Mouse (Mus musculus) lung, postnatal 0 days (tissue): ENCODE measurements at regions not wholly inside any gene's neighbourhood (a gene's known extent, or its start where the extent isn't known, plus 50 kb on each side); places are given as distances from the start of the nearest gene placed in this dataset.
A peak's percentile ranks its signal among the peaks of the same experiment; 100 is the strongest.

Source experiments
- ATAC-seq: fragments of 200-750 bp; cut with Nextera tagmentation; 2 replicates; pipeline ENCODE4 v1.8.0; 2017; ENCODE audit warnings: moderate library complexity
- DNase-seq: peaks from one replicate; pipeline ENCODE4 v3.0.0-alpha.2; 2016; ENCODE audit warnings: low spot score
- H3K27ac ChIP-seq: fragments of 300-500 bp; sonication (generic); 2 replicates; pipeline ENCODE4 v1.5.1; 2014; ENCODE audit warnings: antibody characterized with exemption, mild to moderate bottlenecking, low read length, mixed read lengths
- H3K27me3 ChIP-seq: fragments of 300-500 bp; sonication (generic); replicated peaks from 2 replicates; pipeline ENCODE4 v1.6.1; 2014; ENCODE audit warnings: low read length, mixed read lengths; ENCODE audit not compliant: insufficient read depth
- H3K36me3 ChIP-seq: fragments of 300-500 bp; sonication (generic); 2 replicates; pipeline ENCODE4 v1.6.1; 2014; ENCODE audit warnings: low read length, mixed read lengths; ENCODE audit not compliant: insufficient read depth
- H3K4me1 ChIP-seq: fragments of 300-500 bp; sonication (generic); 2 replicates; pipeline ENCODE4 v1.6.1; 2014; ENCODE audit warnings: antibody characterized with exemption, low read depth, low read length, mixed read lengths; ENCODE audit not compliant: insufficient read depth
- H3K4me2 ChIP-seq: fragments of 300-500 bp; sonication (generic); replicated peaks from 2 replicates; pipeline ENCODE4 v1.6.1; 2014; ENCODE audit warnings: low read depth, mild to moderate bottlenecking, low read length, moderate library complexity, mixed read lengths
- H3K4me3 ChIP-seq: fragments of 300-500 bp; sonication (generic); 2 replicates; pipeline ENCODE4 v1.5.1; 2014; ENCODE audit warnings: low read depth, low read length
- H3K9ac ChIP-seq: fragments of 300-500 bp; sonication (generic); replicated peaks from 2 replicates; pipeline ENCODE4 v1.6.1; 2014; ENCODE audit warnings: low read depth, mild to moderate bottlenecking
- H3K9me3 ChIP-seq: fragments of 300-500 bp; sonication (generic); 2 replicates; pipeline ENCODE4 v1.6.1; 2016; ENCODE audit warnings: low read length, mixed read lengths
- CTCF ChIP-seq: IDR thresholded peaks from 2 replicates; pipeline ENCODE4 v1.5.1; 2016; ENCODE audit warnings: antibody characterized with exemption, mild to moderate bottlenecking
- EP300 ChIP-seq: IDR thresholded peaks from 2 replicates; pipeline ENCODE4 v1.6.1; 2016; ENCODE audit warnings: antibody characterized with exemption, mild to moderate bottlenecking, control low read depth
- WGBS: fragments of 180-500 bp; shearing (Covaris S2); extraction: QIAGEN DNeasy Blood & Tissue Kit; methylation state at CpG from one replicate; pipeline ENCODE4 v1.1.7; 2014; 5-methylcytosine and 5-hydroxymethylcytosine counted together

GRCm38 (mm10) chr11:111398706-111399105 lies 332.7 kb downstream of the Kcnj2 start:
- Histone ChIP-seq H3K9ac (no peak overlapping the region), H3K4me2 (no peak overlapping the region), H3K27me3 (no peaks in the 10 kb centered on the region), H3K4me3 (no peak overlapping the region), H3K4me1 (no peaks in the 10 kb centered on the region), H3K36me3 (no peaks in the 10 kb centered on the region), H3K9me3 (no peaks in the 10 kb centered on the region), H3K27ac (no peak overlapping the region)
- TF ChIP-seq CTCF = no peak
- TF ChIP-seq EP300 = no peak
- 79% methylated on average over 1 of the region's 1 CpGs for WGBS
- DNase-seq = no peak
- ATAC-seq = no peak

DNA sequence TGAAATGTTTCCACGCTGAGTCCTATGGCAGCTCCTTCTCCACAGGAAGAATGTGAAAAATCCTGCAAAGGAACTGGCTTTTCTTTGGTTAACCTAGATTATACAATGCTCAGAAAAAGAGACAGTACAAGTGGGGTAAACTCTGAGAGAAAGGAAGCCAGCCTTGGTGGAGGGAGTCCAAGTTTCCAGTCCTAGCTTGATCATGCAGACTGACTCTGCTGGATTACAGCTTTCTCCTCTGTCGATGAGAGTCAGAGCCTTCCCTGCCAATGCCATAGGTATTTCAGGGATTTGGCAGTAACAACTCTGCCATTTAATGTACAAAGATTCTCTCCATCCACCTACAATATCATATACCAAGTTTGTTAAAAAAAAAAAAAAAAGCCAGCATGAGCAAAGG lies 343.3 kb downstream of the Kcnj2 start:
- H3K36me3 ChIP-seq = no peaks in the 10 kb centered on the region
- ATAC-seq (no peak), DNase-seq (no peak)
- H3K27me3 ChIP-seq = no peaks in the 10 kb centered on the region
- H3K27ac ChIP-seq = no peak overlapping the region
- no peaks in the 10 kb centered on the region for H3K9me3 ChIP-seq
- no peak for TF ChIP-seq CTCF
- TF ChIP-seq EP300 = no peak
- no peak overlapping the region for H3K4me2 ChIP-seq
- no peak overlapping the region for H3K4me3 ChIP-seq
- no peaks in the 10 kb centered on the region for H3K4me1 ChIP-seq
- no peak overlapping the region for H3K9ac ChIP-seq
- 81% methylated on average over 2 of the region's 2 CpGs for WGBS

DNA sequence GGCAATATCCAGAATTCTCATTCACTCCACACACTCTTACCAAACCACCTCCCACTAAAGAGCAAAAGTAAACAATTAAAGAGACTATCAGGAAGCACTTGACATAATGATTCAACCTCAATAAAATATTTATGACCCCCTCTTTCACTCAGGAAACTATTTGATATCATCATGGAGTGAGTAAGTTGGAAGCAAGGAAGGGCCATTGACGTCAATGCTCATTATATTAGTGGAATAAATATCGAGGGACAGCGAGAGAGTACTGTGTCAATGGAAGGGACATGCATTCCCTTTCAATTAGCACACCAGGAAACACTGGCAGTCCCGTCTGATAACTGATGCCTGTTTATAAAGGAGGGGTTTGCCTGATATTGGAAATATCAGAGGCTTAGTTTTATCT lies 358.9 kb downstream of the Kcnj2 start:
- peak; percentile 98 for TF ChIP-seq EP300
- TF ChIP-seq CTCF = no peak
- ATAC-seq = peak; percentile 79

GRCm38 (mm10) chr11:111426715-111427114 lies 360.8 kb downstream of the Kcnj2 start:
- H3K4me2 ChIP-seq = no peak overlapping the region
- 19% methylated on average over 4 of the region's 4 CpGs for WGBS
- TF ChIP-seq CTCF (no peak), EP300 (peak; percentile 88)
- no peaks in the 10 kb centered on the region for H3K27me3 ChIP-seq
- no peaks in the 10 kb centered on the region for H3K4me1 ChIP-seq
- no peak overlapping the region for H3K27ac ChIP-seq
- no peaks in the 10 kb centered on the region for H3K36me3 ChIP-seq
- no peaks in the 10 kb centered on the region for H3K9me3 ChIP-seq
- ATAC-seq (peak; percentile 60), DNase-seq (peak; percentile 64)
- no peak overlapping the region for H3K9ac ChIP-seq
- H3K4me3 ChIP-seq = no peak overlapping the region

More for the DNA sequence above, 358.9 kb downstream of the Kcnj2 start:
- DNase-seq = peak; percentile 70
- no peak overlapping the region for H3K4me3 ChIP-seq
- WGBS = 30% methylated on average over 4 of the region's 4 CpGs
- no peak overlapping the region for H3K9ac ChIP-seq
- no peaks in the 10 kb centered on the region for H3K9me3 ChIP-seq
- no peaks in the 10 kb centered on the region for H3K4me1 ChIP-seq
- no peaks in the 10 kb centered on the region for H3K36me3 ChIP-seq
- no peak overlapping the region for H3K27ac ChIP-seq
- H3K27me3 ChIP-seq = no peaks in the 10 kb centered on the region
- no peak overlapping the region for H3K4me2 ChIP-seq

DNA sequence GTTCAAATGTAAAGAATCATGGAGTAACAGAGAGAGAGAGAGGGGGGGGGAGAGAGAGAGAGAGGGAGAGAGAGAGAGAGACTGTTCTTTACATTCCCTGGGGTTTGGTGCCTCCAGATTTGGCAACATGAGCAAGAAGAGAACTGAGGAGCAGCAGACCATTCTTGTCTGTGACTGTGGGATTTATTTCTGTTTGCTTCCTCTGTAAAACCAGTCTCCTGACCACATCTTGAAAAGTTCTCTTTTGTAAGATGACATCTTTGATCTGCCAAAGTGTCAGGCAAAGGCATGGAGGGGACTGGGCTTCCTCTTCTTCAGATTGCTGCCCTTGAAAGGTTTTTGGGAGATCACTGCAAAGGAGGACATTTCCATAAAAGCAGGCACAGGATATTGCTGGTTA lies 376.3 kb downstream of the Kcnj2 start:
- DNase-seq = no peak

DNA sequence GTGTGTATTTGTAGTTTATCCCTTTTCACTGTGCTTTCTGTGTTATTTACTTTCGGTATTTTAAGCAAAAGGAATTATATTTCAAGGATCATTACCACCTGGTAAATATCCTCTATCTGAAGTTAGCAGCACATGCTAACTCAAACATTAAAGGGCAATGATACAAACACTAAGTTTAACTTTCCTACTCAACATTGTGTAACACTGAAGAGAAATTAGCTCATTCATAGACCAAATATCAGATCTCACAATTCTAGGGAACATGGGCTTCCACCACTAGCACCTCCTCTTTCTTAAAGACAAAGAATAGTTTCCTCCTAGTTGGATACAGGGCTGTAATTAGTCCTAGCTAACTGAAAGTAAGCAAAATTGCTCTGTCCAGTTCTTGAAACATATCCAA lies 377.4 kb downstream of the Kcnj2 start:
- DNase-seq = peak; percentile 63
- ATAC-seq = peak; percentile 43
- Histone ChIP-seq H3K9ac (no peak overlapping the region), H3K27me3 (no peaks in the 10 kb centered on the region), H3K4me2 (no peak overlapping the region), H3K36me3 (no peaks in the 10 kb centered on the region), H3K4me3 (no peak overlapping the region), H3K4me1 (no peaks in the 10 kb centered on the region), H3K9me3 (no peaks in the 10 kb centered on the region), H3K27ac (no peak overlapping the region)
- 54% methylated on average over 1 of the region's 1 CpGs for WGBS
- TF ChIP-seq CTCF (no peak), EP300 (peak; percentile 42; the same call in 1 of the 2 replicates)

More for the DNA sequence above, 376.3 kb downstream of the Kcnj2 start:
- Histone ChIP-seq H3K9me3 (no peaks in the 10 kb centered on the region), H3K27ac (no peak overlapping the region), H3K4me3 (no peak overlapping the region), H3K27me3 (no peaks in the 10 kb centered on the region), H3K9ac (no peak overlapping the region), H3K36me3 (no peaks in the 10 kb centered on the region), H3K4me2 (no peak overlapping the region), H3K4me1 (no peaks in the 10 kb centered on the region)
- no peak for TF ChIP-seq EP300
- TF ChIP-seq CTCF = no peak
- ATAC-seq = no peak

GRCm38 (mm10) chr11:111444791-111445190 lies 378.8 kb downstream of the Kcnj2 start:
- Histone ChIP-seq H3K4me1 (no peaks in the 10 kb centered on the region), H3K9me3 (no peaks in the 10 kb centered on the region), H3K36me3 (no peaks in the 10 kb centered on the region), H3K9ac (no peak overlapping the region), H3K27ac (no peak overlapping the region), H3K4me2 (no peak overlapping the region), H3K27me3 (no peaks in the 10 kb centered on the region), H3K4me3 (no peak overlapping the region)
- DNase-seq (peak; percentile 7), ATAC-seq (no peak)
- WGBS = 39% methylated on average over 4 of the region's 4 CpGs
- TF ChIP-seq EP300 = no peak
- no peak for TF ChIP-seq CTCF
